Mouse (Mus musculus) thymus, adult 2 months (tissue): ENCODE measurements around the gene Ap1g2. TPM values are rescaled to one million over a fixed set of nuclear protein-coding genes. Genes with fewer than 3 reads are reported as not detected.

Experiments
- DNase-seq: peaks from one replicate; pipeline ENCODE4 v3.0.0; 2021
- H3K27ac ChIP-seq: fragments of 200-500 bp; 2 replicates; pipeline ENCODE4 v1.5.1; 2012; ENCODE audit warnings: low read length, control low read depth; ENCODE audit not compliant: control insufficient read depth, insufficient read depth
- H3K27me3 ChIP-seq: fragments of 200-500 bp; 2 replicates; pipeline ENCODE4 v1.6.1; 2012; ENCODE audit warnings: mild to moderate bottlenecking, low read length, moderate library complexity, mixed read lengths; ENCODE audit not compliant: control insufficient read depth, insufficient read depth
- H3K36me3 ChIP-seq: fragments of 200-500 bp; 2 replicates; pipeline ENCODE4 v1.6.1; 2012; ENCODE audit warnings: mild to moderate bottlenecking, low read length, moderate library complexity; ENCODE audit not compliant: control insufficient read depth, insufficient read depth
- H3K4me1 ChIP-seq: fragments of 200-500 bp; replicated peaks from 2 replicates; pipeline ENCODE4 v1.6.1; 2012; ENCODE audit warnings: low read length; ENCODE audit not compliant: control insufficient read depth, insufficient read depth
- H3K4me3 ChIP-seq: fragments of 200-500 bp; 2 replicates; pipeline ENCODE4 v1.5.1; 2012; ENCODE audit warnings: mild to moderate bottlenecking, low read length, control low read depth, moderate library complexity; ENCODE audit not compliant: control insufficient read depth, insufficient read depth
- CTCF ChIP-seq: fragments of 200-500 bp; IDR thresholded peaks from 2 replicates; pipeline ENCODE4 v1.5.1; 2012; ENCODE audit warnings: mild to moderate bottlenecking, control low read depth, low read length, moderate library complexity, borderline replicate concordance; ENCODE audit not compliant: control insufficient read depth, poor library complexity, insufficient read depth; ENCODE audit errors: extremely low read depth
- POLR2A ChIP-seq: fragments of 200-500 bp; IDR thresholded peaks from 2 replicates; pipeline ENCODE4 v1.6.1; 2012; ENCODE audit warnings: mild to moderate bottlenecking, low read length, control low read depth, moderate library complexity; ENCODE audit not compliant: control insufficient read depth, poor library complexity, insufficient read depth; ENCODE audit errors: extremely low read depth
- WGBS: fragments of 180-500 bp; shearing (Covaris S2); methylation state at CpG from one replicate; pipeline ENCODE4 v1.1.7; 2018; 5-methylcytosine and 5-hydroxymethylcytosine counted together
- polyA plus RNA-seq: library from polyadenylated mRNA; depleted of rRNA; stranded (reverse); fragments of >200 nt; gene quantifications from 2 replicates; pipeline ENCODE4 v1.2.3, GENCODE M21; 2012

Ap1g2 gene
- polyA plus RNA-seq, 1 experiment, result 91.5 TPM

- TF ChIP-seq POLR2A (no peak), CTCF (no peak)
- H3K36me3 ChIP-seq, result 0 out of 2 replicates have a peak, but pooled peaks cover 5% of the 10 kb centered on the region
- WGBS, result 93% methylated on average over 9 of the region's 9 CpGs
- no peak overlapping the region for H3K27ac ChIP-seq
- H3K4me1 ChIP-seq, result peaks cover 19% of the 10 kb centered on the region
- H3K4me3 ChIP-seq, result no peak overlapping the region
- no peak for DNase-seq
- H3K27me3 ChIP-seq, result no peaks in the 10 kb centered on the region
These were observed 9.8 kb downstream of the Ap1g2 start for GRCm38 (mm10) chr14:55096573-55097087.

GRCm38 (mm10) chr14:55095671-55096070, 10.7 kb downstream of the Ap1g2 start:
- H3K36me3 ChIP-seq, result no peaks in the 10 kb centered on the region
- TF ChIP-seq CTCF (no peak), POLR2A (no peak)
- WGBS, result 57% methylated on average over 12 of the region's 12 CpGs
- H3K4me1 ChIP-seq, result peaks cover 26% of the 10 kb centered on the region
- H3K27me3 ChIP-seq, result no peaks in the 10 kb centered on the region
- H3K4me3 ChIP-seq, result peak overlapping the region; percentile 100; the same call in 1 of the 2 replicates
- no peak for DNase-seq
- H3K27ac ChIP-seq, result no peak overlapping the region

- Histone ChIP-seq H3K4me3 (peak overlapping the region; percentile 100), H3K36me3 (no peaks in the 10 kb centered on the region), H3K27ac (no peak overlapping the region), H3K4me1 (peaks cover 26% of the 10 kb centered on the region), H3K27me3 (no peaks in the 10 kb centered on the region)
- no peak for TF ChIP-seq POLR2A
- no peak for TF ChIP-seq CTCF
- DNase-seq, result no peak
- 60% methylated on average over 9 of the region's 9 CpGs for WGBS
These were observed 11.1 kb downstream of the Ap1g2 start for GRCm38 (mm10) chr14:55095263-55095662.

- H3K36me3 ChIP-seq, result no peaks in the 10 kb centered on the region
- H3K27me3 ChIP-seq, result no peaks in the 10 kb centered on the region
- peaks cover 26% of the 10 kb centered on the region for H3K4me1 ChIP-seq
- 1% methylated on average over 30 of the region's 30 CpGs for WGBS
- peak within 1 kb of the TSS; percentile 21; the same call in 1 of the 2 replicates for H3K27ac ChIP-seq
- peak within 1 kb of the TSS; percentile 100 for H3K4me3 ChIP-seq
- DNase-seq, result peak; percentile 72
- TF ChIP-seq CTCF (no peak), POLR2A (no peak)
These were observed 11.6 kb downstream of the Ap1g2 start, which contains the start of gene Thtpa for GRCm38 (mm10) chr14:55094704-55095231. Thtpa (plus strand) TSS chr14:55094784.

- Histone ChIP-seq H3K36me3 (no peaks in the 10 kb centered on the region), H3K4me3 (no peak overlapping the region), H3K27me3 (no peaks in the 10 kb centered on the region), H3K27ac (no peak overlapping the region), H3K4me1 (peaks cover 26% of the 10 kb centered on the region)
- no peak for DNase-seq
- no peak for TF ChIP-seq POLR2A
- TF ChIP-seq CTCF, result no peak
- 64% methylated on average over 6 of the region's 6 CpGs for WGBS
These were observed 12.5 kb downstream of the Ap1g2 start for GRCm38 (mm10) chr14:55093927-55094326.

GRCm38 (mm10) chr14:55092011-55092577, 14.3 kb downstream of the Ap1g2 start, which contains the start of gene Zfhx2:
Zfhx2 (minus strand) TSS chr14:55092324.
- no peaks in the 10 kb centered on the region for H3K27me3 ChIP-seq
- H3K4me3 ChIP-seq, result peak within 1 kb of the TSS; percentile 64
- DNase-seq, result peak; percentile 94
- H3K4me1 ChIP-seq, result peaks cover 19% of the 10 kb centered on the region
- TF ChIP-seq CTCF (no peak), POLR2A (no peak)
- under 1% methylated on average over 34 of the region's 34 CpGs for WGBS
- H3K27ac ChIP-seq, result no peak within 1 kb of the TSS
- no peaks in the 10 kb centered on the region for H3K36me3 ChIP-seq

- TF ChIP-seq CTCF (peak; percentile 35; the same call in 1 of the 2 replicates), POLR2A (no peak)
- 19% methylated on average over 34 of the region's 34 CpGs for WGBS
- Histone ChIP-seq H3K36me3 (no peaks in the 10 kb centered on the region), H3K27me3 (no peaks in the 10 kb centered on the region), H3K4me3 (peak overlapping the region; percentile 64), H3K4me1 (peaks cover 19% of the 10 kb centered on the region), H3K27ac (no peak overlapping the region)
- no peak for DNase-seq
These were observed 15.1 kb downstream of the Ap1g2 start for GRCm38 (mm10) chr14:55091209-55091865.
